Mouse (Mus musculus) megakaryocyte, embryonic 14.5 days (primary cell): ENCODE data around the gene Zfp398.

Experiments used
- FLI1 ChIP-seq: IDR thresholded peaks from 2 replicates; pipeline ENCODE4 v1.6.1; 2012; ENCODE audit warnings: low read length, inconsistent platforms, mixed read lengths
- GATA1 ChIP-seq: IDR thresholded peaks from 3 replicates; pipeline ENCODE4 v1.6.1; 2012; ENCODE audit warnings: mixed read lengths, low read length, inconsistent platforms, borderline replicate concordance

DNA sequence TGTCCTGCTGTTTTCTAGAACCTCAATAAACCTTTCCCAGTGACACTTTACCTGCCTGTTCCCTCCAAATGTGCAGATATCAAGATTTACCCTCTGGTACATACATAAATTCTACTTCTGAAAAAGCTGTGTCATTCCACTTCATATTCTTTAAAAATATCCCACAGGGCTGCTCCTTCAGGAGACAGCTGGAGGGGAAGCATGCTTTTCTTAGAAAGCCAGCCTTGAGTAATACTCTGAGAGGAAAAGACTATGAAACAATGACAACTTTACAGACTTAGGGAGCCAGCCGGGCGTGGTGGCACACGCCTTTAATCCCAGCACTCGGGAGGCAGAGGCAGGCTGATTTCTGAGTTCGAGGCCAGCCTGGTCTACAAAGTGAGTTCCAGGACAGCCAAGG lies 26.9 kb upstream of the Zfp398 start:
- TF ChIP-seq GATA1 (no peak), FLI1 (no peak)
